Mouse (Mus musculus): ENCODE data around the gene Snx30. TPM values are rescaled to one million over a fixed set of nuclear protein-coding genes. Genes with fewer than 3 reads are reported as not detected.

Snx30 gene
- total RNA-seq, 2 experiments from 2014 or later: 8.1 to 8.9 TPM

DNA sequence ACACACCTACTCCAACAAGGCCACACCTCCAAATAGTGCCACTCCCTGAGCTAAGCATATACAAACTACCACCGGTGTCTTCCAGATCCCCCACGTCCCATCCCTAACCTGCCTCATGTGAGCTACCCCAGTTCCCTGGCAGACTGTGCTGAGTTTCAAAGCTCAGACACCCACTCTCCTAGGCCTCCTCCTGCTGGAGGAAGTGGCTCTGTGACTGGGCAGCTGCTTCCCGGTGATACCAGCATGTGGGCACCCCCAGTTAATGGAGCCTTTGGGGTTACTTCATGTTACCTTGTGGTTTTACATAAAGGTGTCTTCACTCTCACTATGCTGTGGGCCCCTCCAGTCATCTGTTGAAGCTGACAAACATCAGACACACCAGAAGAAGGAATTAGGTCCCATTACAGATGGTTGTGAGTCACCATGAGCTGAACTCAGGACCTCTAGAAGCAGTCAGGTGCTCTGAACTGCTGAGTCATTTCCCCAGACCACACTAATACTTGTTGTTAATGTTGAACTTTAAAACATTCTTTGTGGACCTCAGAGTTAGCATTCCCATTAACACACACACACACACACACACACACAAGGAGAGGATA, 89.4 kb downstream of the Snx30 start:
- no peak for DNase-seq
- intact Hi-C loops (cut with DNase I): no loop called here

DNA sequence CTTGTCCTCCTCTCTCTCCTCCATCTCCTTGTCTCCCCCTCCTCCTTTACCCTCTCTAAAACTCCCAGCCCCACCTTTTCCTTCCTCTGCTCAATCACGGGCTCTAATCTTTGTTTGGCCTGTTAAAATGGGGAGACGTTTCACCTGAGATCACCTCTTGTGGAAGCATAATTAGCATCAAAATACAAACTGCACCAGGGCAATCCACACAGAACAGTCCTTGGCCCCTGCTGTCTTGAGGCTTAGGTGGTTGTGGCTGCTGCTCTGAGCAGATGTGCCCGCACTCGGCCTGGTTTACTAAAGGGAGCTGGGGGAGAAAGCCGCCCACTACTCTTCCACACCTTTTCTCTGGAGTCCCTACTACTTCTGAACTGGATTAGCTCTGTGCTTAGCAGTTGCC, 90.4 kb downstream of the Snx30 start:
- intact Hi-C loops (cut with DNase I): no loop called here
- DNase-seq: no peak

DNA sequence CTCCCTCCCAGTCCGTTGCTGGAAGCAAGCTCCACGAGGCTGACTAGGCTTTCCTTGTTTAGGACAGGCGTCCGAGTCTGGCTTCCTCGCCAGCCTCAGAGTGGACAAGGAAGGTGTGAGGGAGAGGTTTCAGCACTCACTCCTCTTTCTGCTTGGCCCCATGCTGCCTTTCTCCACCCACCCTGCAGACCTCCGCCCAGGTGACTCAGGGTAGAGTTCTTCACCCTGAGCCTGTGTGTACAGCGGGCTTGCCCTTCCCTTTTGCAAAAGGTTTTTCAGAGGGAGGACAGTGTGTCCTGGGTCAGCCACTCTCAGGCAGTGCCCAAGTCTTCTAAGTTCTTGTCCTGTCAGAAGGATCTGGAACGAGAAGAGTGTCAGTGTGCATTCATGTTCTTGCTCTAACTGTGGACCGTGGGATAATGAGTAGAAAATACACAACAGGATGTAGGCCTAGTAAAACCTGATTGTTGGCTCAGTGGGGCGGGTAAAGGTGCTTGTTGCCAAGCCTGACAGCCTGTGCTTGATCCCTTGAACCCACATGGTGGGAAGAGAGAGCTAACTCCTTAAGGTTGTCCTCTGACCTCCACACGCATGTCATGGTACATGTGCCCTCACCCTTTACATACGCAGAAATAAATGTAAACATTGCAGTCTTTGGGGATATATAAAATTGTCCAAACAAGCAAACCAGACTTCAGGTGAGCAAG, 92.3 kb downstream of the Snx30 start:
- intact Hi-C loops (cut with DNase I): no loop called here
- no peak for DNase-seq

DNA sequence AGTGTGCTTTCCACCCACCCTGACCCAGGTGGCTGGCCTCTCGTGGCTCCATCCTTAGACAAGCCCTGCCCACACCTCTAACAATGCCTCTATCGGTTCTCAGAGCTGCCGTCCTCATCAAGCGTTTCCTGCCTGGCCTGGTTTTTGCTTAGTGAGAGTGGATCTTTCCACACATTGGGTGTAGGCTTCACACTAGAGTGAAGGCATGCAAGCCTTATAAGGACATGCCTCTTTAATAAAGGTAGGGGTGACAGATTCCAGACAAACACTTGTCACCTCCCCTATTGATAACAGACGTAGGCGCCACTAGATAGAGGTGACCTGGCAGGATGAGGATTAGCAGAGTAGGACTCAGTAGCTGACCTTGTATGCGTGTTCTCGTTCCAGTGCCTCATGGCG, 92.9 kb downstream of the Snx30 start:
- intact Hi-C loops (cut with DNase I): no loop called here
- peak; percentile 40 to 51 for DNase-seq

DNA sequence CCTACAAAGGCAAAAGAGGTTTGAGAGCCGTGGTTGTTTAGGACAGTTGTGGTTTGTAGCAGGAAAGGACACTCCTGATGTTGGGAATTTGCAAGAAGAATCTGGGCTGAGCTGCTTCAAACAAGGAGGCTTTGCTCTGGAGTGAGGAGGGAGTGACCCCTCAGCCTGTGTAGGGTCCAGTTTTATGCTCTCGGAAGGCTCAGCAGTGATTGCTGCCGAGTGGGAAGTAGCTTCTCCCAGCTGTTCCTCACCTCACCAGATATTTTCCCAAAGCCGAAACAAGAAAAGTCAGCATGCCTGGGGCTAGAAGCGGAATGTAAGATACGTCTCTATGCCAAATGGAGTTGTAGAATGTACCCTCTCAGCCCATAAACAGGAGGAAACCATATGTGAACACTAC, 96.2 kb downstream of the Snx30 start:
- intact Hi-C loops (cut with DNase I): no loop called here
- DNase-seq: no peak

DNA sequence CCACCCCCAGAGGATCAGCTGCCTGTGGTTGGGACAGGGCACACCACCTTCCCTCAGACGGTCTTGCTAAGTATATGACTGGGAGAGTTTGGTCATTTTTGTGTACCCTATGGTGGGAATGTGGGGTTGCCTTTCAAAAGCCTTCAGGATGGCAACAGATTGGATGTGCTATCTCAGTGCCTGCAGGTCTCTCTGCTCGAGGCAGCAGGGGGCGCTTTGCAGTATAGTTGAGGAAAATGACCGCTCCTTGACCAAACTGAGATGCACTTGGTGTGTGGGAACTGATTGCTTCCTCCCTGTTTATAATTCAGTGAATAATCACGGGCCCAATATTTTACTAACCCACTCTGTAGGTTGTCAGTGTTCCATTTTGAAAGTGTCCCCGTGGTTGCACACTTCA, 96.9 kb downstream of the Snx30 start:
- intact Hi-C loops (cut with DNase I): no loop called here
- no peak for DNase-seq

DNA sequence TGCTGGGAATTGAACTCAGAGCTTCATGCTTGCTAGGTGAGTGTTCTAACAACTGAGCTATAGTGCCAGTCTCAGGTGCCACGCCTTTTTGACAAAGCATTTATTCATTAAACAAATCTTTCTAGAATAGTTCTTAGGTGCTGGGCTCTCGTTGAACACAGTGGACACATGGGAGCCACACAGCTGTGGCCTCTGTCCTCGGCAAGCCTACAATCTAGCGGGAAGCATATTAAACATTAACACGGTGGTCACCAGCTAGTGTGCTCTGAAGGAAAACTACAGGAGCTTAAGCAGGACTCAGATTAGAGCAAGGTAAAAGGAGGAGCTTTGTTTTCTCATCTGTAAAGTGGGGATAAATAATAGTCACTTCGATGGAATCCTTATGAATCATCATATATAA, 101.5 kb downstream of the Snx30 start:
- intact Hi-C loops (cut with DNase I): no loop called here
- DNase-seq: no peak

DNA sequence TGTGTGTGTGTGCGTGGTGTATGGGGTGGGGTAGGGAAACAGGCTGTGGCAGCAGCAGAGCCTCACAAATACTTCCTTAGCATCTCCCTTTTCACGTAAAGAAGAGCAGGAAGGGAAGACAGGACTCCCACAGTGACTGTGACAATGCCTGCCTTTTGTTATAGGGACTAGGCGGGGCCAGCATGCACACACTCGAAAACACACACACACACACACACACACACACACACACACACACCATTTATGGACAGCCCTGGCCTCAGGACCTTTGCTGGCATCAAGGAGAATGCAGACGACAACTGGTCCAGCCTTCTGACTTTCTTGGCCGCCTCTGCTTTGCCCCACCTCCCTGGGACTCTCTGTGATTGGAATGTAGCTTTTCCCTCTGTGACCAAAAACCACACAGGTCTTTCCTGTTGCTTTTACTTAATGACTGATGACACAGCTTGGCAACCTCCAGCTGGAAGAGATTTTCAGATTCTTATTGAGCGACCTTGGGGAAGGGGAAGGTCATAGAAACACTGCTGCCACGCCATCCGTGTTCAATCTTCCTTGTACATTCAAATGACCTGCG, 102.1 kb downstream of the Snx30 start:
- intact Hi-C loops (cut with DNase I): no loop called here
- DNase-seq: no peak

DNA sequence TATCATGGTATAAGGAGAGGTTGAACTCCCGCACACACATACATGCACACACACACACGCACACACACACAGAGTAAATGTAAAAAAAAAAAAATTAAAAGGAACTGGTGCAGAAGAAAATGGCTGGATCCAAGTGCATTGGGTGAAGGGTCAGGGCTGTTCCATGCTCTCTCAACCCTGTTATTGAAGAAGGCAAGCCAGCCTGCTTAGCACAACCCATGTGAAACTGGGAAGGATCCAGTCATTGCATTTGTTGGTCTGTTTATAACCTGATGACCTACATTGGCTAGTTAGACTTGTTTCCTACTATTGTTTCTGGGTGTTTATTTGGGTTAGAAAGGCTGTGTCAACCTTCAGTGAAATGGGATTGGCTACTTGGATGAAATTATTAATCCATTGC, 103.1 kb downstream of the Snx30 start:
- DNase-seq: no peak
- intact Hi-C loops (cut with DNase I): no loop called here

DNA sequence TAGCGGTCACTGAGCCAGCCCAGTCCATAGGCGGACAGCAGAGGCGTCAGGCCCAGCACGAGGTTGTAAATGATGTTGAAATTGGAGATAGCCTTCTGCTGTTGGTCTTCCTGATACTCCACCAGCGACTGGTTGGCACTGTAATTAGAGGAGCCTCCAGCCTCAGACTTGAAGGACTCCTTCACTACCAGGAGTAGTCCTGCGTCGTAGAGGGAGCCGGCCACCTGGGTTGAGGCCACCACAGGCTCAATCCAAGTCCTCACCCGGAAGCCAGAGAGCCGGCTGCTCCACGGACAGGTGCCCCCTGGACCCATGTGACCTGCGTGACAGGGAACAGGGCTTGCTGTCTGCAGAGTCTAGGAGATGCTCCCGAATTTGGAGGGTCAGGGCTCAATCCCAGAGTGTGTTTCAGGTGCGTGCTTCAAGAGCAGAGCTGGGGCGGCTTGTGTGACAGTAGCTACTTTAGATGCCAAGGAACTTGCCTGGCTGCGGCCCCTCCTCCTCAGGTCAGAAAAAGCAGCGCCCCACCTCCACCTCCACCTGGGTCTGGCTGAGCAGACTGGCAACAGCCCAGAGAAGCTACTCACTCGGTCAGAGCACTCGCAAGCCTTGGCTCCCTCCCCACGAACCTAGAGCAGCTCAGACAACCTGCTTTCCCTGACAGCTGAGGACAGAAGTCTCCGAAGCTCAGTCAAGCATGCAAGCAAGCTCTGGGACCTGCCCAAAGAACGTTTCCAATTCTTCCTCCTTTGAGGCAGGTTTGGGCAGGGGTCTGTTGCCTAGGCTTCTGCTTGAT, 109.2 kb downstream of the Snx30 start, which contains the start of gene Slc46a2:
Gene Slc46a2, minus strand, starts transcription at position 449 of the 796 bp plus-strand sequence.
- DNase-seq: no peak
- intact Hi-C loops (cut with DNase I): no loop called here

DNA sequence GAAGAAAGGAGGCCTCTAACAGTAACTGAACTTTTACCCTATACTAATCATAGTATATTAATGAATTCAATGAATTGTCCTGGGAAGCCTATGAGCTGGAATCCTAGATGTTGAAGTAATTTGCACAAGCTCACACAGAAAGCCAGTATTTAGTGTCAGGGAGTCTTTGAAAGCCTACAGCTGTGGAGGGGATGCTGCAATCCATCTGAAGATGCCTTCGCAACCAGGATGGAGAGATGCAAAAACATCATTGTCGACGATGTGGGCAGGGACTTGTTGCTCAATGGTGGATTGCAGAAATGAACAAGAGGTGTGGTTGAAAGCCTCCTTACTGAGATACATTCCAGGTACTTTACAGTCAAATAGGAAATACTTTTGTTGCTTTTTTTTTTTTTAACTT, 112.3 kb downstream of the Snx30 start:
- DNase-seq: no peak
- intact Hi-C loops (cut with DNase I): no loop called here

DNA sequence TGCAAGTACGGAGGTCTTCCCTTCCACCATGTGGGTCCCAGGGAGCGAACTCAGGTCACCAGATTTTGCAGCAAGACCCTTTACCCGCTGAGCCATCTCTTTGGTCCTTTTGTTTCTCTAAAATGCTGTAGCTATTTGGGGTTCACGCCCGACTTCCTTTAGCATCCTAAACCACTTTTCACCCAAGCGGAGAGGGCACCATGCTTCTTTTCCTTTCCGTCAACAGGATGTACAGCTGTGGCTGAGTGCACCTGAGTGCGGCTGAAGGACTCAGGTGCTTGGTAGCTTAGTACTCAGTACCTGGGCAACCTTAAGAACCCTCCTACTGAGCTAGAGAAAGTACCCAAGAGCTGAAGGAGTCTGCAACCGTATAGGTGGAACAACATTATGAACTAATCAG, 119.4 kb downstream of the Snx30 start:
- intact Hi-C loops (cut with DNase I): no loop called here
- DNase-seq: no peak

DNA sequence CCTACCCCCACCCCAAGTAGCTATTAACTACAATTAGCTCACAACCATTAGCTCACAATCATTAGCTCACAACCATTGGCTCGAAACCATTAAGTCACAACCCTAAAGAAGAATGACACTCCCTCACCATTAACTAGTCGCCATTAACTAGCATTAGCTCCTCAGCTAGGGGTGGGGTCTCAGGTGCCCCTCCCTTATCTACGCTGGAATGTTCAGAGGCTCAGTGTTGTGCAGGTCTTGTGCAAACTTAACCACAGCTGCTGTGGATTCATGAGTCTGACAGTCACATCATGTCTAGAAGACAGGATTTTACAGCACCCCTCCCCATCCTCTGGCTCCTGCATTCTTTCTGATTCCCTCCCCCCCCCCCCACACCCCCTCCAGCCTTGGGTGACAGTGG, 122.0 kb downstream of the Snx30 start:
- intact Hi-C loops (cut with DNase I): loop anchor here (1.0 to 2.0 kb wide), 2 partner anchors 53 to 141 kb away; no protein-coding TSS in a partner anchor
- no peak for DNase-seq

DNA sequence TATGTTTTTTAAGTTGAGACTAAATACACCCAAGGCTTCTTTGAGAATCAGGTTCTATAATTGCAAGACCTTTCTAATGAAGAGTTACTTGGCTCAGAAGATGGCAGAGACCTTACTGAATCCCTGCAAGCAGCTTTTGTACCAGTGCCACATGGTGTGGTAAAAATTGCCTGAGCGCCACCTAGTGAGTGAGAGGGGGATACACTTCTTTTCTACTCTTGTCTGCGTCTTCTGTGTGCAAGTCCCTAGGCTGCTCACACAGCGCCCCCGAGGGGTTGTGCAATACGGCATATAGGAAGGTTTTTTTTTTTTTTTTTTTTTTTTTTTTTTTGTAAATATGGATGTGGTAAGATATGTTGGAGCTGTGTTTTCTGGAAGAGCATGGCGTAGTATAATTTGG, 122.7 kb downstream of the Snx30 start:
- intact Hi-C loops (cut with DNase I): loop anchor here (1.0 to 2.0 kb wide), 2 partner anchors 54 to 142 kb away; no protein-coding TSS in a partner anchor
- DNase-seq: peak; percentile 81 to 82

DNA sequence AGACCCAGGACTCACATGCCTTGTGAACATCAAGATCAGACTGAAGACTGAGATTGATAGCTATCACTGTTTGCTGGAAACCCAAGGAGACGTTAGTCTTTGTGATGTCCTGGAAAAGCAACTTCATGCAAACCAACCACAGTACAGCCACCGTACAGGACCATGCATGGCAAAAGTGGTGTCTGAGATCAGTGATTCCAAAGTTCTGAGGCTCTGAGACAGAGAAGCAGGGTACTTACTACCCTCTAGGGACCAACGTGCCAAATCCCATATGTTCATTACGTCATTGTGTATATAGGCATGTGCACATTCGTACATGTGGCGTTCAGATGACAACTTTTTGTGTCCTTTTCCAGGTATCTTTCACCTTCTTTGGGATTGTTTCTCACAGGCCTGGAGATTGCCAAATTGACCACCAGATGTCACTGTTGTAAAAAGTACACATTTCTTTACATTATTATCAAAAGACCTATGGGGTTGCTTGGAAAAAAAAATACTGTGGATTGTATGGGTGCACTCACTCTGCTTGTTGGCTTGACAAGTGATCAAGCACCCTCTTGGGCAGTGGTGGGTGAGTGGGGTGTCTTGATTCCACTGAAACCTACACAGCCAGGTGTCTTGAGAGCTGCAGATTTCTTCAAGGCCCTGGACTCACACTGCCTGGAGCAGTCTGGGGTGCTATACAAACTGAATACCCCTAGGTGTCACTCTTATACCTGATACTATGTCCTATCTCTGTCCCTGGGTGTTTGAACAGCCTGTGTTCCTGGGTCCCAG, 127.1 kb downstream of the Snx30 start:
- DNase-seq: no peak
- intact Hi-C loops (cut with DNase I): no loop called here

DNA sequence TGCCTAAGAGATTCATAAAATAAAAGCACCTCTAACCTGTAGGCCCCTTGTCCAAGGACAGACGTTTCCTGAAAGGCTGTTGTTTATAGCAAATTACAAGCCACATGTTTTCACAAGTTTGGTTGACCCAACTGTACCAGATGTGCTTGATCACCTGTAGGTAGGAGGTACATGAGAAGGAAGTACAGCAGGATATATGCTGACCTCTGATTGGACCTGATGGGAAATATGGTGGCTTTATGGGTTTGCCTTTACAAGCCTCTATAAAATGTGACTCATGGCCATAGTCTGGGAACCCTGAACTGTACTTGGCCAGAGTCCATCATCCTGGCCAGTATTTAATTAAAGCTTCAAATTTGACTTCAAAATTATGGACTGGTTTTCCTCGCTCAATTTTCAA, 131.9 kb downstream of the Snx30 start:
- intact Hi-C loops (cut with DNase I): no loop called here
- DNase-seq: no peak

Other genes starting within 250 kb of the Snx30 start
- gene Hsdl2, start 224.3 kb upstream of the Snx30 start, total RNA-seq (2021): 100 to 1,000 TPM; 253 to 276 TPM
- 10 to 100 TPM; 10.8 to 11.3 TPM for gene E130308A19Rik, start 179.6 kb upstream of the Snx30 start, total RNA-seq (2021)
- 10 to 100 TPM; 13.5 to 17.4 TPM for gene Inip, start 4.3 kb upstream of the Snx30 start, total RNA-seq (2021)
- under 1 TPM; 0.12 to 0.37 TPM for gene Slc46a2, start 109.2 kb downstream of the Snx30 start, total RNA-seq (2021)
- not detected for gene Mup4, start 154.9 kb downstream of the Snx30 start, total RNA-seq (2021)
- not detected for gene Mup6, start 158.5 kb downstream of the Snx30 start, total RNA-seq (2021)